Mouse (Mus musculus): Measurements from ENCODE around the gene Kdm5c.
"Not testable (repeated sequence)": the region's sequence is repeated elsewhere in the genome, so short reads cannot be mapped to it uniquely, and the experiment has no call there.

The Kdm5c gene

DNA sequence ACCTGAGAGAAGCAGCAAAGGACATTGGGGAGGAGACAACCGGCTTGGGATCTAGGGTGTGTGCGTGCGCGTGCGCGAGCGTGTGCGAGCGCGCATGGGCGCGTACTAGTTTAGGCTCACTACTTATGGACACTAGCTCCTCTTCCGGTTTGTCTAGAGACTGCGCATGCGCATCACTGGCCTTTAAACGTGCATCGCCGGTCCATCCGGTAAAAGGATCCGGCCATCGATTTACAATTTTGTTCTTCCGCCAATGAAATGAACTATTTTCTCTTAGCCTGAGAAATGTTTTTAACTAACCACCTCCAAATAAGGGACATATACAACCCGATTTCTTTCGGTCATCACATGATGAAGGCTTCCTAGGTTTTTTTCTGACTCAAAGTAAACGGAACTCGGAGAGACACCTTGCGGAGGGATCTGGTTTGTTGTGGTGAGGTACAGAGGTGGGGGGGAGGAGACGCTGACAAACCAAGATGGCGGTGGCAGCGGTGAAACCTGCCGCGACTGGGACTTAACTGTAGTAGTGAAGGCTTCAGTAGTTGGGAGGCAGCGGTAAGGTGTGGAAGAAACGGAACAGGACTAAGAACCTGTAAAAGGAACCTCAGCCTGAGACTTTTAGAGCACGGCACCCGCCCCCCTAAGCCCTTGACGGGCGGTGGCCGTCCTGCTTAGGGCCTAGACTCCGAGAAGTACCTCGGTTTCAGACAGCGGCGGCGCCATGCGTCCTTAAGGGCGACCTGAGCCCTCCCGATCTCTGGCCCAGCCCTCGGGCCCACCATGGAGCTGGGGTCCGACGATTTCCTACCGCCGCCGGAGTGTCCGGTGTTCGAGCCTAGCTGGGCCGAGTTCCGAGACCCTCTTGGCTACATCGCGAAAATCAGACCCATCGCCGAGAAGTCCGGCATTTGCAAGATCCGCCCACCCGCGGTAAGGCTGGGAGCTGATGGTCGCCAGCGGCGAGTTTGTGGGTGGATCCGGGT is at the start of gene Kdm5c:
Kdm5c (plus strand) TSS at position 240 of the 983 bp plus-strand sequence.
- DNase-seq (ENCODE audit: low spot score in 2 of 2): peak; percentile 90 to 98

- no peak for DNase-seq (ENCODE audit: low spot score in 2 of 2)
These were observed 45.7 kb upstream of the Kdm5c start for GRCm38 (mm10) chrX:152187151-152187550.

GRCm38 (mm10) chrX:152191266-152191665 is 41.6 kb upstream of the Kdm5c start:
- no peak for DNase-seq (ENCODE audit: low spot score in 2 of 2)

GRCm38 (mm10) chrX:152197814-152198648 is 34.8 kb upstream of the Kdm5c start:
- DNase-seq (ENCODE audit: low spot score in 2 of 2): no peak

DNA sequence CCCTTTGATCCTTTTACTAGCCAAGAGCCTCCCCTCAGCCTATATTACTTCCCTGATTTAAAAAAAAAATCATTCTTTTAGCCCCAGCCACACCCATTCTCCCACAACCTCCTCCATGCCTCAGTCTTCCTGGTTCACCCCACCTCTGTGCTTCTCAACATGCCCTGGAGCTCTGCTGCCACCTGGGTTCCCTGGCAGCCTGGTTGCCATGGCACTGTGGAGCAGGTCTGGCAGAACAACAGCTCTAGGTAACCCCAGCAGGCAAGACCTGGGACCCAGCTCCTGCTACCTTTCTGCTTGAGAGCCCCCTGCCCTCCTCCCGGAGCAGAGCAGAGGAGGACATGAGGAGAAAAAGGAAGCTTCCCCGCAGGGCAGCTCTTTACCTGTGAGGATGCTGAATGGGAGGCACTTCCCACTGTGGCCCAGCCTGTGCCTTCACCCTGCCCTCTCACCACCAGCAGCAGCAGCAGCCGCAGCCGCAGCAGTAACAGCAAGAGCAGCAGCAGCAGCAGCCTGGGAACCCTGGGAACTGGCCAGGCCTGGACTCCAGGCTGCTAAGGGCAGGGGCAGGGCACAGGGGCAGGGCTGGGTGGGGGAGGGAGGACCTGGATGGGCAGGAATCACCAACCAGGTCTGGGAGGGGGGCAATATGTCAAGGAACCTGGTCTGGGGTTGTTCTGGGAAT is 30.9 kb upstream of the Kdm5c start:
- no peak for DNase-seq (ENCODE audit: low spot score in 2 of 2)

- no peak for DNase-seq (ENCODE audit: low spot score in 2 of 2)
These were observed 30.3 kb upstream of the Kdm5c start for GRCm38 (mm10) chrX:152202422-152203103.

GRCm38 (mm10) chrX:152203247-152203646 is 29.6 kb upstream of the Kdm5c start:
- DNase-seq (ENCODE audit: low spot score in 2 of 2): no peak

DNA sequence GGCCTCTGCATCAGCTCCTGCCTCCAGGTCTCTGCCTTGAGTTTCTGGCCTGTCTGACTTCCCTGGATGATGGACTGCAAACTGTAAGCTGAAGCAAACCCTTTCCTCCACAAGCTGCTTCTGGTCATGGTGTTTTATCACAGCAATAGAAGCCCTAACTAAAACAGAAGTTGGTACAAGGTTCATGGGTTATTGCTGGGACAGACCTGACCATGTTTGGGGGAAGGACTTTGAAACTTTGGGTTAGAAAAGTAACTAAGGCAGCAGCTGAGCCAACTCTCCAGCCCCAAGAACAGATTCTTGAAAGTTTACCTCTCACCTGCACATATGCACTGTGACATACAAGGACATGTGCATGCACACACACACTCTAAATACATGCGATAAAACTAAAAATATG is 27.3 kb upstream of the Kdm5c start:
- no peak for DNase-seq (ENCODE audit: low spot score in 2 of 2)

GRCm38 (mm10) chrX:152214703-152215102 is 18.1 kb upstream of the Kdm5c start:
- no peak for DNase-seq (ENCODE audit: low spot score in 2 of 2)

DNA sequence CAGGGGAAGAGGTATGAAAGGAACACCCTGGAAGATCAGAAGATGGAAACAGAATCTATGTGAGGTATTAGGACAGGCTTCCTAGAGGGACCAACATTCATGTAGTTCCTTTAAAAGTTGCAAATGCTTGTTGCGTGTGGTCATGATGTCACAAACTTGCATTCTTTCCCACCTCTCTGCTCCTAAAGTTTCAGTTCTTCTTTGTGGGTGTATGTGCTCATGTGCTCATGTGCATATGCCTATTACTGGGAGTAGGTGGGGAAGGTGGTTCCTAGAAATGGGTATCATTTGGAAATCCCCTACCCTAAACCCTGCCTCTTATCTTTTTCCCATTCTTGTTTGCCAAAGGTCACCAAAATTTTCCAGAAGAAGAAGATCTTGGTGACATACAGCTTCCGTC is 14.3 kb upstream of the Kdm5c start:
- DNase-seq (ENCODE audit: low spot score in 2 of 2): no peak

GRCm38 (mm10) chrX:152221721-152222120 is 11.1 kb upstream of the Kdm5c start:
- DNase-seq (ENCODE audit: low spot score in 2 of 2): no peak

DNA sequence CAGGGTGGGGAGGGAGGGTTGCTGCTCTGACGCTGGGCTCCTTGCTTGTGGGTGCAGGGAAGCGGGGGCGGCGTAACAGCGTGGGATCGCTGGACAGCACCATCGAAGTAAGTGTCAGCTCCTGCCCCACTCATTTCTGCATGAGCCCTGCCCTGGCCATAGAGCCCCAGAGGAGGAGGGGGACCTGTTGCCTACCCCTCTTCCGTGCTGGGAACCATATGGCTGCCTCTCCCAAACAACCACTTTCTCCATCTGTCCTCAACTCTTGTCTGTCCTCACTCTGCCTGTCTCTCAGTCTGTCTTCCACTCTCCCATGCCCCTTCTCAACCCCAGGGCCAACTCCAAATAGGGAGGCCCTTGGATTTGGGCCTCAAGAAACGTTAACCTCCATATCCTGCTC is 10.6 kb upstream of the Kdm5c start:
- DNase-seq (ENCODE audit: low spot score in 2 of 2): no peak

DNA sequence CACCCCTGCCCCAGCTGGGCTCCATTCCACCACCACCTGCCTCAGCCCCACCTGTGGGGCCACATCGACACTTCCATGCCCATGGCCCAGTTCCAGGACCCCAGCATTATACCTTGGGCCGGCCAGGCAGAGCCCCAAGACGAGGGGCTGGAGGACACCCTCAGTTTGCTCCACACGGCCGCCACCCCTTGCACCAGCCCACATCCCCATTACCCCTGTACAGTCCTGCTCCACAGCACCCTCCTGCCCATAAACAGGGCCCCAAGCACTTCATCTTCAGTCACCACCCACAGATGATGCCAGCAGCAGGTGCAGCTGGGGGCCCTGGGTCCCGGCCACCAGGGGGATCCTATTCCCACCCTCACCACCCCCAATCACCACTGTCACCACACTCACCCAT is 9.5 kb upstream of the Kdm5c start:
- no peak for DNase-seq (ENCODE audit: low spot score in 2 of 2)

DNA sequence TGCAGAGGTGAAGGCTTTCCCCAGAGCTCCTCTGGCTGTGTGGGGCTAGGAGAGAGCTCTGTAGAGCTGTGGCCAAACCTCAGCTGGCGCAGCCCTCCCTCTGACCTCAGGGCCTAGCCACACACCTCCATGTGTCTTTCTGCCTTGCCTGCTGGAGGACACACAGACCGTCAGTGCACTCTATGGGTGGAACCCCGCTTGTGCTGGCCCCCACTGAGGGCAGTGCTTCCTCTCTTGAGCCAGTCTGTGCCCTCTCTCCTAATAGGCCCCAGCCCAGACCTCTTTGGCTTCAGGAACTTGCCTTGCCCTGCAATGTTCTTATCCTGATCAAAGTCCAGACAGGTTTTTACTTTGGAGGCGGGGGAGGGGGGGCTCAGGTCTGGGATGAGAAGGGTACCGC is 8.5 kb upstream of the Kdm5c start:
- no peak for DNase-seq (ENCODE audit: low spot score in 2 of 2)

DNA sequence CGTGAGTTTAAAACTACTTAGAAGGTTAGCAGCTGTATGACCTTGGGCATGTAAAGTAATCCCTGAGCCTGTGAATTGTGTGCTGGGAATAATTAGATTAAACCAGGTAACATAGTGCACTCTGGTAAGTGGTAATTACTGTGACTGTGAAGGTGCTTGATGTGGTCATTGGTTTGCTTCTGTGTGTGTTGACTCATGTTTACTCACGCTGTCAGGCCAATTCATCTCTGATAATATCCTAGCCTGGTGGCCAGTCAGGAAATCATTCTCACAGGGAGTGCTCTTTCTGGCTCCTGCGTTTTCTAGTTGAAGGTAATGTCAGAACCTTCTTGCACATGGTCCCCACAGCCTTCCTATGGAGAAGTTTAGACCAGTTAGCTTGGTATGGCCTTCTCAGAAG is 1.3 kb downstream of the Kdm5c start:
- DNase-seq (ENCODE audit: low spot score in 2 of 2): no peak

DNA sequence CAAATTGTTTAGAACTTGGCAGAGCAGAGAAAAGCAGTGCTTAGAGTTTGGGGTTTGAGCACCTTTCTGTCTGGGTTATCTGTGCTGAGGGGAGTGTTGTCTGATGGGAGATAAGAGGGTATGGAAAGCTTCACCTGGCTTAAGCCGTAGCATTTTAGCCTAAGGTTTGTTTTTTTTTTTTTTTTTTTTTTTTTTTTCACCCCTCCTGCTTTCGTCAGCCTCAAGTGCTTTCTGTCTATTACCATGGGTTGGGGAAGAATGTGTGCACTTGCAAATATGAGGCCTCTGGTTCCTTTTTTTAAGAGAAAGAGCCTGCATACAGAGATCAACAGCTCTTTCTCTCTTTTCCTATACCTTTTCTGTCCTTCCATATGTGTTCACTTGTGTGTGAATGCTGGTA is 2.9 kb downstream of the Kdm5c start:
- DNase-seq (ENCODE audit: low spot score in 2 of 2): no peak

DNA sequence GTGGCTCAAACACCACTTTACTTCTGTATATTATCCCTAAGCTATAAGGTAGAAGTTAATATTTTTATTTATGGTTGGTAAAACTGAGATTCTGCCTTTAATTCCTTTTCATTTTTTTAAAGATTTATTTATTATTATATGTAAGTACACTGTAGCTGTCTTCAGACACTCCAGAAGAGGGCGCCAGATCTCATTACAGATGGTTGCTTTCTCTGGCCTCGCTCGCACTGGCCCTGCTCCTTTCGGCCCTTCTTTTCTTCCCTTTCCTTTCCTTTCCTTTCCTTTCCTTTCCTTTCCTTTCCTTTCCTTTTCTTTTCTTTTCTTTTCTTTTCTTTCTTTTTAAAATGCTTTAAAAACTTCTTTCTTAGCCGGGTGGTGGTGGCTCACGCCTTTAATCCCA is 10.3 kb downstream of the Kdm5c start:
- not testable (repeated sequence) for DNase-seq (ENCODE audit: low spot score in 2 of 2)

- no peak for DNase-seq (ENCODE audit: low spot score in 2 of 2)
These were observed 11.8 kb downstream of the Kdm5c start for GRCm38 (mm10) chrX:152244492-152245189.

GRCm38 (mm10) chrX:152271189-152271588 is 38.4 kb downstream of the Kdm5c start:
- DNase-seq (ENCODE audit: low spot score in 2 of 2): no peak

DNA sequence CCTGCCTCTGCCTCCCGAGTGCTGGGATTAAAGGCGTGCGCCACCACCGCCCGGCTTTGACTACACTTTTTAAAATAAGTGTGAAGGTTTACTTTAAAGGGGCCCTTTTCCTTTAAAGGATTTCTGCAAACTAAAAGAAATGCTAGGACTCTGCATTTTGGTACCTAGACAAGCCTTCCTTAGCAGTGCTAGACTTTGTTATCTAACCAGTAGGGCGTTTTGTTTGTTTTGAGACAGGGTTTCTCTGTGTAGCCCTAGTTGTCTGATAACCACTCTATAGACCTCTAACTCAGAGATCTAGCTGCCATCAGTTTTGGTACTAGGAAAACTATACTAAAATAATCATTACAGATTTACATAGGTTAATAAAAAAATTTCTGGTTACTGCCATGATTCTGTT is 46.6 kb downstream of the Kdm5c start:
- DNase-seq (ENCODE audit: low spot score in 2 of 2): no peak

DNA sequence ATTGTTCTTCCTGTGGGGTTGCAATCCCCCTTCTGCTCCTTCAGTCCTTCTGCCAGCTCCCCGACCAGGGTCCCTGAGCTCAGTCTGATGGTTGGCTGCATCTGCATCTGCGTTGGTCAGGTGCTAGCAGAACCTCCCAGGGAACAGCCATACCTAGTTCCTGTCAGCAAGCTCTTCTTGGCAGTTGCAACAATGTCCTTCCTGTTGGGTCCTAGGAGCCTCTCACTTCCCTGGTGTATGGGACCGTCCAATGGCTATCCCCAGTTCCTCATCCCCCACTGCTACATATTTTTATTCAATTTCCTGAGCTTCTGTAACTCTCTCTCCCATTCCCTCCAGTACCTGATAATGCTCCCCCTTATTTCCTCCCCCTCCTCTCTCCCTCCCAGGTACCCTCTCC is 51.9 kb downstream of the Kdm5c start:
- DNase-seq (ENCODE audit: low spot score in 2 of 2): no peak

Data from spleen, postnatal 4 days (tissue).